Mouse (Mus musculus) lung, embryonic 16.5 days (tissue): ENCODE results near the gene Inpp5e. TPM values are rescaled to one million over a fixed set of nuclear protein-coding genes. Genes with fewer than 3 reads are reported as not detected.

ENCODE experiments used
- ATAC-seq: fragments of 200-750 bp; cut with Nextera tagmentation; 2 replicates; pipeline ENCODE4 v1.8.0; 2017; ENCODE audit warnings: low read depth, mild to moderate bottlenecking, moderate library complexity
- H3K27ac ChIP-seq: fragments of 300-500 bp; sonication (generic); 2 replicates; pipeline ENCODE4 v1.5.1; 2014; ENCODE audit warnings: mild to moderate bottlenecking, control low read depth, low read length
- H3K27me3 ChIP-seq: fragments of 300-500 bp; sonication (generic); 2 replicates; pipeline ENCODE4 v1.6.1; 2014; ENCODE audit warnings: low read depth, low read length, mixed read lengths; ENCODE audit not compliant: control insufficient read depth, insufficient read depth
- H3K36me3 ChIP-seq: fragments of 300-500 bp; sonication (generic); 2 replicates; pipeline ENCODE4 v1.6.1; 2014; ENCODE audit warnings: low read length; ENCODE audit not compliant: control insufficient read depth, insufficient read depth
- H3K4me1 ChIP-seq: fragments of 300-500 bp; sonication (generic); replicated peaks from 2 replicates; pipeline ENCODE4 v1.6.1; 2014; ENCODE audit warnings: low read length, mixed read lengths; ENCODE audit not compliant: control insufficient read depth, insufficient read depth
- H3K4me2 ChIP-seq: fragments of 300-500 bp; sonication (generic); 2 replicates; pipeline ENCODE4 v1.6.1; 2014; ENCODE audit warnings: low read depth, low read length, control low read depth
- H3K4me3 ChIP-seq: fragments of 300-500 bp; sonication (generic); 2 replicates; pipeline ENCODE4 v1.5.1; 2014; ENCODE audit warnings: mild to moderate bottlenecking, low read length, control low read depth
- H3K9ac ChIP-seq: fragments of 300-500 bp; sonication (generic); 2 replicates; pipeline ENCODE4 v1.6.1; 2014; ENCODE audit warnings: low read length, control low read depth
- H3K9me3 ChIP-seq: fragments of 300-500 bp; sonication (generic); 2 replicates; pipeline ENCODE4 v1.6.1; 2016; ENCODE audit warnings: low read length; ENCODE audit not compliant: control insufficient read depth
- WGBS: fragments of 180-500 bp; shearing (Covaris S2); extraction: QIAGEN DNeasy Blood & Tissue Kit; methylation state at CpG from one replicate; pipeline ENCODE4 v1.1.7; 2014; 5-methylcytosine and 5-hydroxymethylcytosine counted together
- polyA plus RNA-seq: library from polyadenylated mRNA; unstranded; fragments of >200 nt; fragmentation: Nextera tagmentation; extraction: Ambion mirVana; gene quantifications from 2 replicates; pipeline ENCODE4 v1.2.1, GENCODE M21; 2015

Inpp5e gene
- polyA plus RNA-seq, 1 experiment from 2014 or later = 18.7 TPM

DNA sequence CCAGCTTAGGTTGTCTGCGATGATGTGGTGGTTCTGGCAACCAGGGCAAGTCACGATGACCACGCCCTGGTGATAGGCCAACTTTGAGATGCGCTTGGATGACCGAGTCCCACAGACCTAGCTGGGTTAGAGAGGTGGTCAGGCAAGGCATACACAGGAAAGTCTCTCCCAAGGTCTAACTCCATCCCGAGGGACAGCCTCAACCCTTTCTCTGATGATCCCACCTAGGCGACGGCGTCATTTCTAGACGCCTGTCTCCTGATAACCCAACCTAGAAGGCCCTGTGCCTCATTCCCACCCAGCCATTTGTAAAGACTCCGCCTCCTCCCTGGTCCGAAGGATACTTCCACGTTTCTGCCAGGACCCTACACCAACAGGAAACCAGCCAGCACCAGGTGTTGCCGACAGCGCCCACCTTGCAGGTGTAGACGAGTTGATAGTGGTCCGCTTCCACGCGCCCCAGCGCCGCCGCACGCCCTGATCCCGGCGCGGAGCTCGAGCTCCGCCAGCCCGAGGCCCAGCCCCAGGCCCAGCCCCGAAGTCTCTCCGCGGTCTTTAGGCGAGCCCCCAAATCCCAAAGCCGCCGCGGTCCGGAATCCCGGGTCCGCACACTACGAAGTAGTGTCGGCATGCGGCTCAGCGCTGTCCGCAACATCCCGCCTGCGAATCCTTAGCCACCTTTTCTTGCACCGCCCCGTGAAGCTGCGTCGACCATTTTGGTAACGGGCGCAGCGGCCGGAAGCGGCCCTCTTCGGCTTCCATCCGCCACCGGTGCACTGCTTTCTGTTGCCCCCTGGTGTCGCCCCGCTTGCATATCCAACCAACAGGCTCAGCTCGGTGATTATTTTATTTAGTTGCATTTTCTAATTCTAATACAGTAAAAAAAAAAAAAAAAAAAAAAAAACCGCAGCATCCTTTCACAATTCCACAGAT lies 57.4 kb downstream of the Inpp5e start, which contains the start of gene Dnlz:
Dnlz (minus strand) TSS at position 753 of the 933 bp plus-strand sequence.
- peak within 1 kb of the TSS; percentile 89 for H3K27ac ChIP-seq
- peaks cover 5% of the 10 kb centered on the region; the same call in 1 of the 2 replicates for H3K36me3 ChIP-seq
- peak within 1 kb of the TSS; percentile 98 for H3K4me2 ChIP-seq
- peak within 1 kb of the TSS; percentile 90 for H3K4me3 ChIP-seq
- peaks cover 26% of the 10 kb centered on the region for H3K4me1 ChIP-seq
- peak; percentile 77 for ATAC-seq
- H3K27me3 ChIP-seq = no peaks in the 10 kb centered on the region
- WGBS = under 1% methylated on average over 62 of the region's 62 CpGs
- H3K9me3 ChIP-seq = no peaks in the 10 kb centered on the region
- peak within 1 kb of the TSS; percentile 97 for H3K9ac ChIP-seq

DNA sequence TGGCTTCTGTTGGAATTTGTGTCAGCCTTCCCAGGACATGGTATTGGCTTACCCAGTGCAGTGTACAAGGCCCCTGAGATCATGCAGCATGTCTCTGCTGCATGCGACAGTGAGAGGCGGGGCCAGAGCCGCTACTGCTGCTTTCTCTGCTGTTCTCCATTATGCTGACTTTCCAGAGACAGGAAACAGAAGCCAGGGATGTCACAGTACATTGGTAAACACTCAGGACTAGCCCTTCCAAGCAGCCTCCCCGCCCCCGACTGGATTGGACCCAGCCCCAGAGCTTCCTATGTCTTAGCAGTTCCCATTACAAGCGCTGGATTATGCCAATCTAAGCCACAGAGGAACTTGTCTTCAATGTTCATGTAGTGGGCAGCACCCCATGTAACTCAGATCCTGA lies 60.8 kb downstream of the Inpp5e start:
- Histone ChIP-seq H3K27ac (peak overlapping the region; percentile 72), H3K27me3 (no peaks in the 10 kb centered on the region), H3K9me3 (no peaks in the 10 kb centered on the region), H3K36me3 (peaks cover 21% of the 10 kb centered on the region), H3K9ac (peak overlapping the region; percentile 27; the same call in 1 of the 2 replicates), H3K4me2 (no peak overlapping the region), H3K4me3 (no peak overlapping the region), H3K4me1 (peaks cover 27% of the 10 kb centered on the region)
- ATAC-seq = peak; percentile 57
- 35% methylated on average over 6 of the region's 6 CpGs for WGBS

Other genes with a start within 250 kb of the Inpp5e start
- gene Lhx3, start 200.9 kb downstream of the Inpp5e start, polyA plus RNA-seq = not detected in 2 replicates
- gene Qsox2, start 171.7 kb downstream of the Inpp5e start, polyA plus RNA-seq = 21.0 and 21.2 TPM in 2 replicates
- 0.60 TPM in 2 replicates for gene Ccdc187, start 114.6 kb downstream of the Inpp5e start, polyA plus RNA-seq
- 47.2 and 51.6 TPM in 2 replicates for gene Gpsm1, start 93.7 kb downstream of the Inpp5e start, polyA plus RNA-seq
- 22.8 and 24.7 TPM in 2 replicates for gene Dnlz, start 57.1 kb downstream of the Inpp5e start, polyA plus RNA-seq
- 4.2 and 4.4 TPM in 2 replicates for gene Card9, start 48.3 kb downstream of the Inpp5e start, polyA plus RNA-seq
- 25.3 and 25.6 TPM in 2 replicates for gene Snapc4, start 28.6 kb downstream of the Inpp5e start, polyA plus RNA-seq
- gene Entr1, start 19.9 kb downstream of the Inpp5e start, polyA plus RNA-seq = 112 and 117 TPM in 2 replicates
- 94.7 and 98.6 TPM in 2 replicates for gene Pmpca, start 19.9 kb downstream of the Inpp5e start, polyA plus RNA-seq
- 21.8 and 23.2 TPM in 2 replicates for gene Sec16a, start 36.0 kb upstream of the Inpp5e start, polyA plus RNA-seq
- gene Notch1, start 107.5 kb upstream of the Inpp5e start, polyA plus RNA-seq = 20.5 and 22.0 TPM in 2 replicates
- gene Egfl7, start 170.8 kb upstream of the Inpp5e start, polyA plus RNA-seq = 371 and 375 TPM in 2 replicates
- gene Gm20532, start 177.4 kb upstream of the Inpp5e start, polyA plus RNA-seq = not detected in 2 replicates
- gene Agpat2, start 195.2 kb upstream of the Inpp5e start, polyA plus RNA-seq = 43.0 and 44.8 TPM in 2 replicates
- gene Fam69b, start 219.3 kb upstream of the Inpp5e start, polyA plus RNA-seq = 16.5 and 17.1 TPM in 2 replicates